Mouse (Mus musculus) bone marrow, adult 2 months (tissue): Measurements from ENCODE around the gene Abhd12.

ENCODE experiments used
- CTCF ChIP-seq: fragments of 200-500 bp; IDR thresholded peaks from 2 replicates; pipeline ENCODE4 v1.5.1; 2011; ENCODE audit warnings: low read length, control low read depth; ENCODE audit not compliant: control insufficient read depth, insufficient read depth
- POLR2A ChIP-seq: fragments of 200-500 bp; IDR thresholded peaks from 2 replicates; pipeline ENCODE4 v1.6.1; 2011; ENCODE audit warnings: low read depth, mild to moderate bottlenecking, control low read depth, low read length, borderline replicate concordance; ENCODE audit not compliant: control insufficient read depth

GRCm38 (mm10) chr2:150816676-150817402, 87.7 kb downstream of the Abhd12 start:
- TF ChIP-seq CTCF: no peak
- no peak for TF ChIP-seq POLR2A
